Mouse (Mus musculus): ENCODE measurements around the gene Ctbp1.

Gene Ctbp1

DNA sequence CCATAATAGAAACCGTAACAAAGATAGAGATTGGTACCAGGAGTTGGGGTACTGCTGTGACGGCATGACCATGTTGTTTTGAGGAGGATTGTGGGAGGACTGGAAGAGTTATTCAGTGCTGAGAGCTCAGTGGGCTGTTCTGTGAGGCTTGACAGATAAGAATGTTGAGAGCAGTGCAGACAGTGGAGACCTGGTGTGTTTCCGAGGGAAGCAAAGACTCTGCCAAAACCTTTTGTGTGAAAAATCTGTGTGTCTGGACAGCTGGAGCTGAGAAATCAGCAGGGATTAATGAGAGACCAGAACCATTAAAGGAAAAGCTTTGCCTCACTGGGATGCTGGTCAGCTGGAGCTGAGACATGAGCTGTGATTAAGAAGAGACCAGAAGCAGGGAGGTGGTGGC is 34.9 kb downstream of the Ctbp1 start:
- no peak for DNase-seq

DNA sequence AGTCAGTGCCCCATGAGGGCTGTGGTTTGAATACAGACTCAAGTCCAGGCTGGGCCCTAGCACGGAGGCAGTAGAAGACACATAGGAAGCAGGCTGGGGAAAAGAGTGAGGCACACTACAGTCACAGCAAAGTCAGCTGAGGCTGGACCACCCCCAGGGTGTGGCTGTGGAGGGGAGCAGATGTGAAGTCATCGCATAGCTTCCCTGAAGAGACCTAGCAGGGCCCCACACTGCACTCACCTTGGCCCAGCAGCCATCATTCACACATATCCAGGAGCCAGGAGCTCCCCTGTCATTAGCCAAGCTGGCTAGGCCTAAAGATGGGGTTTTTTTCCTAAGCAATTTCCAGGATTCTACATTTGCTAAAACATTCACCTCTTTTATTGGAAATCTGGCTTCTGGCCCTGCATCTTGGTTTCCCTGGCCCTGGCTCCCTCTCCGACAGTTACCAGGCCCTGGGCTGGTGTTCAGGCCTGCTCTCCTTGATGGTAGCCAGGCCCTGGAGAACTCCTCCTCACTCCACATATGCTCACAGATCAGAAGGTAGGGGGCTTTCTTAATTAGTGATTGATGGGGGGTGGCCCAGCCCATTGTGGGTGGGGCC is 35.6 kb downstream of the Ctbp1 start:
- DNase-seq, result no peak

DNA sequence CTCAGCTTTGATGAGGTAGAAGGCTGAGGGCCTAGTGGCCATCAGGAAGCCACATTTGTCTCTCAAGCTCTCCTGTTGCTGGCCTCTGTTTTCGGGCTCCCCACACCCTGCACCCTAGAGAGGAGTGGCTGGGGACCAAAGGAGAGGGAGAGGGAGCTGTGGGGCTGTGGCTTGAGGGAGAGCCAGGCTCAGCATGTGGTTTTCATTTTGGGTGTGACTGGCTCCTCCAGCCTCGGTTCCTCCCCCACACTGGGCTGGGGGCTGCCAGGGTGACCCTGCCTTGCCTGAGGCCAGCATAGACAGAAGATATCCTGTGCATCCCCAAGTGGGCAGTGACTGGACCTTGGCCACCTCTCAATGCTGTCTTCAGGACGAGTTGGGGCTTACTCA is 36.5 kb downstream of the Ctbp1 start:
- DNase-seq, result no peak

DNA sequence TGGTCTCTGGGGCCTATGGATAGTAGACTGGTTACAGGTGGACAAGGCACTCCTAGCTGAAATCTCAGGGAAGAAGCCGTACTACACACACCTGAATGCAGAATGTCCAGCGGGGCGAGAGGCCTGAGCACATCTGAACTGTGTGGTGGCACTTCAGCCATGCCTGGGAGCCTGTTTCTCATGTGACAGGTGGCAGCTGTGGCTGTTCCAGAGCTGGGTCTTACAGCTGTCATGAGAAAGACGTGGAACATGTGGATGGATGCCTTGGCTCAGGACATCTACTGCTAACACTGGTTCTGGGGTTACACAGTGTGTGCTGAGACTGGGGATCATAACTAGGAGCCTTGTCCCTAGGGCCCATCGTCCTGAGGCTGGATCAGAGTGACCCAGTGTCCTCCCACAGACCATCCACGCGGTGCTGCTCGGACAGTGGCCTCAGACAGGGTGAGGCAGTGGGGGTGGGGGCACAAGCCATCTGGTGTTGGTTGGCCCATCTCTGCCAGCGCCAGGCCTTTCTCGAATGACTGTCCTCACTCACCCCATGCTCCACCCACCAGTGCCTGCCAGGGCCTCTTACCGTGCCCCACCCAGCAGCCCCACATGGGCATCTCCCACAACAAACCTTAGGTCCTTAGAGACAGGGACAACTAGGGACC is 37.1 kb downstream of the Ctbp1 start:
- DNase-seq, result no peak

DNA sequence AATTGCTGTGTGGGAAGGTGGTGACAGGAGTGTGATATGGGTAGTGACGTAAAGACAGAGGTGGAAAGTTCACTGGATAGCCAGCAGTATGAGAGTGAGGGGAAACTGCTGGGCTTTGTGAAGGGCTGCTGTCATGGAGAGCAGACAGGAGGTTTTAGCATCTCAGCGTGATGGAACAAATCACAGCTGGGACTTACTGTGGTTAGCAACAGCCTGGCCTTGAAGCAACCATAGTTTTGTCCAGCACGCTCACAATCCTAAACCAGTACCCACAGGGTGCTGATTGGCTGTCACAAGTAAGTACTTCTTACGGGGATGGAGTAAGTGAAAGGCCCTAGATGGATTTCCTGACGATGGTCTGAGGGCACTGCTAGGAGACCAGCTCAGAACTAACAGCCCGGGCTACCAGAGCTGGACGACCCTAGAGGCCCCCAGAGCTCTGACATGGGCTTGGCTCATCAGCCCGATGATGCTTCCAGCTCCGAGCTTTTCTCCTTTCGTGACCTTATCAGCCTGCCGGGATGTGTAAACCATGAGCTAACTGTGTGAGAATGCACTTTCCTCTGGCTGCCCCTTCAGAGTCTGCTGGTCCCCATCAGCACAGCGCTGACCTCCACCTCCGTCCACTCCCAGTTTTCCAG is 40.3 kb downstream of the Ctbp1 start:
- no peak for DNase-seq

DNA sequence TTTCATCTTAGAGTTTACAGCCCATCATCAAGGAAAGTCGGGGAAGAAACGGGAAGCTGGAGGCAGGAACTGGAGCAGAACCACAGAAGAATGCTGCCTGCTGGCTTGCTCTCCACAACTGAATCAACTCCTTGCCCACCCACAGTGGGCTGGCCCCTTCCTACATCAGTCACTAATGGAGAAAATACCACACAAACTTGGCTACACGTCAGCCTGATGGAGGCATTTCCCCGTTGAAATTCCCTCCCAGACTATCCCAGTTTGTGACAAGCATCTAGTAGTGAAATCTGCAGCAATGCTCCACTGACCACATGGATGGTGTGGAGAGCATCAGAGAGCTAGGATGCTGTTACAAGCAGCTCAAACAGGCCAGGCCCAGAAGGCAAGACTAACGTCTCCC is 42.0 kb downstream of the Ctbp1 start:
- DNase-seq, result no peak

DNA sequence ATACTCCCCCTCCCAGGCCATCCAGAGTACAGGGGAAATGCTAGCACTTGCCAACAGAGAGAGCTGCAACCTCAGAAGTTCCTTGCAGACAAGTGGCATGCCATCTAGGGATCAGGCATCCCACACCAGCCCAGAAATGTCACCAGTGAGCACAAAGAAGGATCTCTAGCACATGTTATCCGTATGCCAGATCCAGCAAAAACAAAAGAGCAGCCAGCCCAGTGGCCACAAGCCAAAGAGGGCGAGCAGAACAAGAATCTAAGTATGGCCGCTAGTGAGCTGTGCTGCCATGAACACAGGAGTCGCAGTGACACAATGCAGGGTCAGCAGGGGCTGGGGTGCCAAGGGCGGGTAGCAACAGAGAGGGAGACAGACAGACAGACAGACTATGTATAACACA is 44.5 kb downstream of the Ctbp1 start:
- no peak for DNase-seq

DNA sequence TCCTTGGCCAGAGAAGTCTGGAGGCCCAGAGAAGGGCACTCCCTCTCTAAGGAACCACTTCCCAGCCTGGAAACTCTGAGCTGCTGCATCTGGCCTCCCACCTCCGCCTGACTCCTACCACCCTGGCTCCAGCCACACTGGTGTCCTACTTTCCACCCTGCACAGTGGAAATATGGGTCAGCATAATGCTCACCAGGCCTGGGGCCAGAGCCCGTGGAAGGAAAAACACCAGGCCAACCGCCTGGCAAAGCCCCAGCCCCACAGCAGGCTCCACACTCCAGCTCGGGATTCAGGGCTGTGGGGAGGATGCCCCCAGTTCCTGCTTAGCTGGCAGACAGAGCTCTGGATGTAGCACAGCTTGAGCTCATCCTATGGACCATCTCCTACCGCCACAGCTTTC is 46.4 kb downstream of the Ctbp1 start:
- DNase-seq, result peak; percentile 35

DNA sequence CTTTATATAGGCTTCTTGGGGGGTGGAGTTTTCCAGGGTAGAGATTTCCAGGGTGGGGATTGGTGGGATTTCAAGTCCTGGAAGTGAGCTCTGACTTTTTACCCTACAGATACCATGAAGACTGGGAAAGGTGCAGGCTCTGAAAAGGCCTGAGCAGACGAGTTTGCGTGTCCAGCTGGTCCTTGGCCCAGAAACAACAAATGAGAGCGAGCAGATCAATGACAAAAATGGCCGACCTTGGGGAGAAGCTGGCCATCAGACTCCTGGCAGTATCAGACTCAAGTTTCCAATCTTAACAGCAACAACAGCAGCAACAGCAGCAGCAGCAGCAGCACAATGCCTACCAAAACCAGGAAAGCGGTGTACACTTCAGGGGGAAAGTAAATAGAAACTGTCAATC is 49.1 kb downstream of the Ctbp1 start:
- no peak for DNase-seq

DNA sequence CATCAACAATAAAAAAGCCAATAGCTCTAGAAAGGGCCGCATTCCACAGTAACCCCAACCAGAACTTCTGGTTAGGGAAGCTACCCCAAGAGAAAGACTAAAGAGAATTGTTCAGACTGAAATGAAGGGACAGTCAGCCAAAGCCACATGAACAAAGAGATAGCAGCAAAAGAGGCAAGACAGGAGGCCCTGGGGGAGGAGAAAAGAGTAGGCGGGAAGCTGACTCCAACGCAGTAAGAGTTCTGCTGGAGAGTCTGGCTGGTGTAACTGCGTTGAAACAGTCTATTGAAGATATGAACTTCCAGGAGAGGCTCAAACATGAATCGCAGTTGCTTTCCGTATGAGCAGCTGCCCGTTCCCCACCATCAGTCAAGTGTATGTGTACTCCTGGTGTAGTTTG is 50.3 kb downstream of the Ctbp1 start:
- no peak for DNase-seq

DNA sequence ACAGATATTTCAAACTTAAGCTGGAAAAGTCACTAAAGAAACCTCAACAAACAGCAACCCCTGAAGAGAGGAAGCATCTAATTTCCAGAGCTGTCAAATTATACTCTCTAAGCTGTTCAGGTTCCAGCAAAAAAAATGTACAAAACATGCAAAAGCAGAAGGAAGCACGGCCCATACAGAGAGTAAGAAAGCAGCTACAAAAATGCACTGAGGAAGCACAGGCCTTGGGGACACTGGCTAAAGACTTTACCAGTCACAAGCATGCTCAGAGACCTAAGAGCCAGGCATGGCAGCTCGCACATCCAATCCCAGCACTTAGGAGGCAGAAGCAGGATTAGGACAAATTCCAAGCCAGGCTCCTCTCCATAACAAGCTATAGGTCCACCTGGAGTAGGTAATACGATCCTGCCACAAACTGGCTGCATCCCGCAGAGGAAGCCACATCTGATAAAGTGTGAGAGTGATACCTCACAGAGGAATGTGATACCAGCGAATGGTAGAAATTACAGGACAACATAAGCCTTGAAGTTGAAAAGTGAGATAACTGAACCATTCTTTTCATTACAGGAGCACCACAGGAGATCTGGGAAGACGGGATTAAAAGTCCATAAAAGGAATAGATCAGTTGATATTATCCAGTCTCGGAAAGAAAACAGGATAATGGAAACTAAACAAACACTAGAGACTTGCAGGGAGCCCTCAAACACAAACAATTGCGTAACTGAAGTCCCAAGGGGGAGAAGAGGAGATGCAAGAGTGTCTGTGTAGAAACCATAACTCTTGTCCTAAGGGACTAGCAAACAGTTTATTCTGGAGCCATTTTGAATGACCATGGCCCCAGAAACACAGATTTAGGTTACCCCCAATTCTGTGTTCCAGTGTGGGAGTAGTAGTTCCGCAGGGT is 51.7 kb downstream of the Ctbp1 start:
- DNase-seq, result no peak

DNA sequence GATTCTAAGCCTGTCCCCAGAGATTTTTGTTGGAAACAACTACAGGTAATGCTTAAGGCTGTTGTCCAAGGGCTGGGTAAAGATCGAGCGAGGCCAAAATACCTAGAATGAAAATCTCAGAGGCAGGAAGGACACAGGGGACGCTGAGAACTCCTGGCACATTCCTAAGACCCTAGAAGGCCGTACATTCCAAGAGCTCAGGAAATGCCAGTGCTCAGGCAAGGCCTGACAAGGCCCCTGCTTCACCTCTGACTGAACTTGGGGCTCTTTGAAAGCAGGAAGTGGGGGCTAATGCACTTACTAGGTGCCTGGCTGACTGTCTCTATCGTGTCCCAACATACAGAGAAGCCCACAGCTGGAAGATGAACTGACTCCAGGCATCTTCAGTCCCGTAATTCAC is 52.4 kb downstream of the Ctbp1 start:
- DNase-seq, result peak; percentile 49

DNA sequence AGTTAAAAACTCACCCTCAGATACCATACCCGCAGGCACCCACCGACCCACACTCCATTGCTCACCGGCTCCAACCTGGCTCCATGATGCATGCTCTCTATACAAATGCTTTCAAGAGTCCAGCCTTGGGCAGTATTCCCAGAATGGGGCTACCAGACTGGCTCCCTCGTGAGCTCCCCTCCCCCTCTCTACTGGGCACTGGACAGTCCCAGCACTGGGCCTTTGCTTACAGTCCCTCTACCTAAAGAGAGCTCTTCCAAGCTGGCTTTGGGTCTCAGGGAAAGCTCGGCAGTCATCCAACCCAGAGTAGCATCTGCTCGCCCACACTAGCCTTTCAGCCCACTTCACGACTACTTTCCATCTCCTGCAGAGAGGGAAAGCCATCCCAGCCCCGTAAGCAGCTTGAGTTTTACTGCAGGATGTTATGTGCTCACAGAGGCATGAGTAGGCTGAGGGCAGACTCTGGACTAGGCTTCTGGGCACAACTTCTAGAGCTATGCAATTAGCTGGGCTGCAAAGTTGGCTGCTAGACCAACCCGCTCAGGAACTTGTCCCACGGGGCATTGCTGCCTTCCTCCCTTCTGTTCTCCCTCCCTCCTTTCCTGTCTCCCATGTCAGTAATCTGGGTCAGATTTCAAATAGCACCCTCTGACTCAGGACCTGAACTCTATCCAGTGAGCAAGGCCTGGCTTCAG is 54.3 kb downstream of the Ctbp1 start:
- DNase-seq, result peak; percentile 34

DNA sequence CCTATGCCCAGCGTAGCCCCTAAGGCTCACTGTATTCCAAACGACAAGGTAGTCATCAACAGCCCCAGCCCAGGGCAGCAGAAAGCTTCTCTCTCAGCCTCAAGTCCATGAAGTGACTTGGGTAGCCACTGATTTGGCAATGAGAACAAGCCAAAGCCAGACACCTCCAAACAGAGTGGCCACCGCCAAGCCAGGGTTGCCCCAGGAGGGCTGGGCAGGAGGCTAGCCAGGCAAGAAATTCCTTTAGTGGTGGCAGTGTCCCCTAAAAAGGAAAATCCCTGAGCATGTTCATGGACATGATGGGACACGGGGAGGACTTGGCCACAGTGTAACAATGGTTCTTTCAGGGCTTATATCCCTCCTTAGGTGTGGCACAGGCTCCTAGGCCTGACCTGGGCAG is 55.0 kb downstream of the Ctbp1 start:
- no peak for DNase-seq

DNA sequence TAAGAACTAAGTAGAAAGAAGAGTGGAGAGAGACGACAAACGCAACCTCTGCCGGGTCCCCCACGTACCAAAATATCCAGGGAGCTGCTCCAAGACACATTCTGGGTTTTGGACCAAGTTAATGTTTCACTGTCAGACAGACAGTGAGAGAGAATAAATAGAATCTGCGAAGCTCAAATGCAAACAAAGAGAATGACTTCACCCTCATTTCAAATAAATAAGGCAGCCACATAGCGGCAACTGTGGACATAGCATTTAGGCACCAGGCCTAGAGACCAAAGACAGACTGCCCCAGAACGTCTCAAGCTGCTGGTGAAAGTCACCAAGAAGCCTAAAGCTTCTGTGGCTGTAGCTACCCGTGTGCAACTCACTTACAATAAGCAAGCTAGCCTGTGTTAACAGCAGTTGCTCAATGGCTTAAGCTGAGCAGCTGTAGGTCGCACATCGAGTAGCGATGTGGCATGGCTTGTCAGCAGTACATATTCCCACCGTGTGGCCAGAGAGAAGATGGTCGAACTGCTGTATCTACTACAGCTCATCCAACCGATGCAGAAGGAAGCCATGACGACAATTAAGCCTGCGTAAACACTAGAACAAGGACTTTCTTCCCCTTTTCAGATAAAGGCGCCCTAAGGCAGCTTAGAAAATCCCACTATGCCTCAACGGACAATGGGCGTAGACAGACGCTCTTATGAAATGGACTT is 55.9 kb downstream of the Ctbp1 start:
- no peak for DNase-seq

DNA sequence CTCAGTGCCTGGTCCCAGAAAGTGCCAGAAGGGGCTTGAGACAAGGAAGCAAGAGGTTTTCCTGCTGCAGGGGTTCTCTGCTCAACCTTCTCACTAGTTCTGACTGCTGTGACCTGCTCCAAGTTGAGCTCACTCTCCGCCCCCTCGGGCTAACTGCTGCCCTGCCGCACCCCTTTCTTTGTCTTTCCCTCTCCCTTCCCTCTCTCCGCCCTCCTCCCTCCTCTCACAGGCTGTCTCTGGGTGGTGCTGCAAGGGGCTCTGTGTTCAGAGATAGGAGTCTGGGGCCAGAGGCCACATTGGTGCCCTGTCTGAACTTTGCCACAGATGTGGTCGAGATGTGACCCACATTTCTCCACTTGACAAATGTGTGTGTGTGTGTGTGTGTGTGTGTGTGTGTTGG is 56.7 kb downstream of the Ctbp1 start, which contains the start of gene Spon2:
Gene Spon2, minus strand, starts transcription at position 375 of the 400 bp plus-strand sequence.
- DNase-seq, result no peak

DNA sequence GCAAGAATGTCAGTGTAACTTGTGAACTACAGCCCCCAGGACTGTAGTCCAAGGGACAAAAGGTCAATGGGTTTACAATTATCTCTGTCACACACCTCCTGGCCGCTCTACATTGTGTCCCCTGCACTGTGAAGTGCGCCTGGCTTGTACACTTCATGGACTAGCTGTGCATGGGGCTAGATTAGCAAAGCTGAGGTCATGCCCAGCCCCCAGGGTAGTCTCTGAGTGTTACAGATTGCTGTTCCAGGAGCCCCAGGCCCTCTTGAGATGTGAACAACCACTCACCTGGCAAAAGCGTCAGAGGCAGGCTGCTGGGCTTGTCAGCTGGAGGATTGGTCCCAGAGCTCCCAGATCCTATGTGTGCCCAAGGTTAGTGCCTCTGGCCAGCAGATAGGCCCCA is 57.1 kb downstream of the Ctbp1 start:
- no peak for DNase-seq

DNA sequence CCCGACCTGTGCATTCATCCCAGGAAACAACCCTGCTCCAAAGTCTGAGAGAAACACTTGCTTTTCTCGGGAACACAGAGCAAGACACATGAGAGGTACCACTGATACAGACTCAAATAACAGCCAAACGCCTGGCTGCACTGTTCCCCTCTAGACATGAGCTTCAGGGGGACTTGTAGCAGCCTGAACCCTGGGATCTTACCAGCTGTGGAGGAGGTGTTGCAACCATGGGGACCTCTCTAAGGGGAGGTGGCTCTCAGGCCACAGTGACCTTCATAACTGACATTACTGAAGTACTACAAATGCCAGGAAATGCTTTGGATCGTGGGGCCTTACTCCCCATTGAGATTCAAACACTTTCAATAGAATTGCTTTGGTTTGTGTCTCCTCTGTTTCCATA is 60.1 kb downstream of the Ctbp1 start:
- DNase-seq, result no peak

DNA sequence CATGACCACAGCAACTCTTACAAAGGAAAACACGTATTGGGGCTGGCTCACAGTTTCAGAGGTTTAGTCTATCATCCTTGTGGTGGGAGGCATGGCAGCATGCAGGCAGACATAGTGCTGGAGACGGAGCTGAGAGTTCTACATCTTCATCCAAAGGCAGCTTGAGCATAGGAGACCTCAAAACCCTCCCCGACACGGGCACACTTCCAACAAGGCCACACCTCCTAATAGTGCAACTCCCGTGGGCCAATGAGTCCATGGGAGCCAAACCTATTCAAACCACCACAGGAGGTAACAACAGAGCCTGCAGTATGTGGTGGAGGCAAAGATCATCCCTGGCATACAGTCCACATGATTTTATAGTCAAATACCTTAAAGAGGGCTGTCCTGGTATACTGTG is 63.5 kb downstream of the Ctbp1 start:
- no peak for DNase-seq

DNA sequence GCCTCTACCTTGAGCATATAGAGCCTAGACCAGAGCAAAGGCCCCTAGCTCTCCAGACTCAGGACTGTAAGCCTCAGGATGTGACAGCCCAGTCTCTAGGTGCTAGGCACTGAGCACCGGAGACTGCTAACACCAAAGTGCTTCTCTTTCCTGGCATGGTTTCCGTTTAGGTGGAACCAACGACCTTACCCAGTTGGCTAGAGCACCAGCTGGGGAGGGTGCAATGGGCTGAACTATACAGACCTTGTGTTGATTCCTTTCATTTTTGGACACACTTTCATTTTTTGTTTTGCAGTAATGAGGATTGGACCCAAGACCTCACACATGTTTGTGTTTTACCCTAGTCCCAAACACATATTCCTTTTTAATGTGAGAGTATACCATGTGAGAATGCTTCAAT is 64.3 kb downstream of the Ctbp1 start:
- no peak for DNase-seq

DNA sequence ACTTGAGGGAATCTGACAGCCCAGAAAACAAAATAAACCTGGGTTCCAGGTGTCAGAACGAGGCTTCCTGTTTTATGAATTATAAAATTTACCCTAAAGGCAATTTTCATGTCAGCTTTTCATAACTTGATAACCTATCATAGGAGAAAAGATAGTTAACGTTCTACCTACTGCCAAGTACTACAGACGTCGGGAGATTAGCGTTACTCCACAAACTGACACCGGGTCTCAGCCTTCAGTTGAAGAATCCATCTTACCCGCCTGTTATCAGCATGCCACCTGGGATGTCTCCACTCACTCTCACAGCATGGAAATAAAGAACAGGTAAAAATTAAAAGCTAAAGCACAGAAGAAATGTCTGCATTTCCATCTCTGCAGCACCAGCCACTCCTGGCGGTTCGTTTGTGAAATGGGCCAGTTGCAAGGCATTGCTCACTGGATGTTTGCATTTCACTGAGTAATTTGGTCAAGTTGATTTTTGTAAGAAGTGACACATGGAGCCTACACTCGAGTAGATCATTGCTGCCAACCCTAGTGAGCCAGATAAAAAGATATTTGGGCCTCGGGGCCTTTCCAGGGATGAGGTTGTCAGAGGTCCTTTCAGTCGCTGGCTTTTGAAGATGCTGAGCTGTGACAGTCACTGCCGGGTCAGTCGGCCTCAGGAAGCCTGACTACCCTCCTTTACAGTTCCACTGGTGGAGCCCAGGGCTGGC is 66.1 kb downstream of the Ctbp1 start:
- no peak for DNase-seq

DNA sequence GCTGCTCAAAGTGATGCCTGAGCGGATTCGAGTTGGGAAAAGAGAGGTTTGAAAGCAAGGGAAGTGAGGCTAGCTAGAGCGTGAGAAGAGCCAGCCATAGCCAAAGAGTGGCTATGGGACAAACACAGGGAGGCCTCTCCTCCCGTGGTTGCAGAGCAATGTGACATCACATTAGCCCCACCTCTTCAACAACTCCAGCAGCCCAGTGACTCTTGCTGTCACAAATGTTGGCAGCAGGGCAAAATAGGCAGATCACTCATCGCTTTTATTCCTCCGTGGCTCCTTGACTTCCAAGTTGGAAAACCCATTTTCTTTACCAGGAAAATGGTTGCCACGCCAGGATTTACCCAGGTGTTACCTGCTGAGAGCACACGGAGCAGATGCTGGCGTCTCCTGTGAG is 67.7 kb downstream of the Ctbp1 start:
- DNase-seq, result no peak
